Mouse (Mus musculus) spleen, embryonic (tissue): ENCODE results near the gene Unc13a.

Experiments
- CTCF ChIA-PET: fragments of 350-600 bp; sonication (Branson Sonifier 250); formaldehyde crosslinking; loops from one replicate; lab custom pipeline; 2022; lab: Charles Lee

Gene Unc13a

DNA sequence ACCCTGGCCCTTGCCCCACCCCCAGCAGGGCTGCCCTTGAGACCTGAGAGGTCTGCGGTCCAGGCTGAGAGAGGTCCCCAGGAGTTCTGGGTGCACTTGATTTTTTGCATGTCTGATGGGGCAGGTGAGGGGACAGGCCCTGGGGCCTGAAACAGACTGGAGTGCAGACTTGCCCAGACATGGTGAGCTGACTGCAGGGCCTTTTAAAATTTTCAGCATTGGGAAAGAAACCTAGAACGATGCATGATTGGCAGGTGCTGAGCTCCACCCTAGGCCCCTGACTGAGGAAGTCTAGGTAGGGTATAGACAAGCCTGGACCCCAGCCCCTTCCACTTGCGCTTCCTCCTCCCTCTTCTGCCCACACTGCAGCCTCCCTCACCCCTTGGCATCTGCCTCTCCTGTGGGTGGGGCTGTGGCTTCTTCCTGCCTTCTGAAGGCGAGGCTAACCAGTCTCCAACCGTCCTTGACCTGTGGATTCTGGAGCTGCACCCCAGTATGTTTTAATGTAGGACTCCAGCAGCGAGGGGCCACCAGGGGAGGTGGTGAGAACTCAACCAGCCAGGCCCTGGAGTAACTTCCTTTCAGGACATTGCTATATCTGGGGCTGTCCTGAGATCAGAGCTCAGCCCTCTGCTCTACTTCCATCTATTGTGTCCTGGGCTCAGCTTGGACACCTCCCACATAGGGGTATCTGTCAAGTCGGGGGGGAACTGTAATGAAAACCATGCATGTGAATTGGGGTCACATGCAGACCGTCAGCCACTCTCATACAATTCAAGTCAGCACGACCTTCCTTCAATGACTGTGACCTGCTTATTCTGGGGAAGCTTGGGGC is 44.1 kb downstream of the Unc13a start:
- CTCF ChIA-PET, result interaction anchor here (0.7 kb wide), 1 partner anchor 9 kb away, joined by 5 read pairs; no protein-coding TSS in a partner anchor

DNA sequence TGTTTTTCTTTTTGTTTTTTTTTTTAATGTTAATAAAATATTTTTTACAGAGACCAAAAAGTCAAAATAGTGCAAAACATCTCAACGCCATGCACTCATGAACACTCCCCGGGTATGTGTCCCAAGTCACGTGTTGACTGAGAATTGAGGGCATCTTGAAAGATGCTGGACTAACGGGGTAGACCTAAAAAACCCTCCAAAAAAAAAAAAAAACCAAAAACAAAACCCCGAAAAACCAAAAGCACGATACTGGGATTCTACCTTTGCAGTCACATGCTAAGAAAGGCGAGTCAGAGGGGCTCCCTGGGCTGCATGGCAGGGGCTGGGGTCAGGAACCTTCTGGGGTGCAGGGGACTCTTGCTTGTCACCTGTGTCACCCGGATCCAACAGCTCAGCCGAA is 44.8 kb downstream of the Unc13a start:
- CTCF ChIA-PET, result interaction anchor here (0.7 kb wide), 3 partner anchors 9 to 282 kb away, joined by 3 to 14 read pairs (median 5); no protein-coding TSS in a partner anchor

DNA sequence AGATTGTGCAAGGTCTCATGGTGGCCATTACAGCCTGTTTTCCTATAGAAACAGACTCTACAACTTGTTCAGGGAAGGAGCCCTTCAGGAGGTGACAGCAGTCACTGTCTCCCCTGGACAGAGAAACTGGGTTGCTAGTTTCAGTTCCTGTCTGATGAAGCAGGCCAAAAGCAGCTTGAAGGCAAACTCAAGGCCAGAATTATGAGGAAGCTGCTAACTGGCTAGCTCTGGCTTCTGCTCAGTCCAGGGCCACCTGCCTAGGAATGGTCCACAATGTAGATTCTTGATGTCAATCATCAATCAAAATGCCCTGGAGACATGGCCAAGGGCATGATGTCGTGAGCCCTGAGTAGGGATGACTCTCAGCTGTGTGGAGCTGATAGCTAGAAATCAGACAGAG is 46.5 kb downstream of the Unc13a start:
- CTCF ChIA-PET, result no interaction called here

DNA sequence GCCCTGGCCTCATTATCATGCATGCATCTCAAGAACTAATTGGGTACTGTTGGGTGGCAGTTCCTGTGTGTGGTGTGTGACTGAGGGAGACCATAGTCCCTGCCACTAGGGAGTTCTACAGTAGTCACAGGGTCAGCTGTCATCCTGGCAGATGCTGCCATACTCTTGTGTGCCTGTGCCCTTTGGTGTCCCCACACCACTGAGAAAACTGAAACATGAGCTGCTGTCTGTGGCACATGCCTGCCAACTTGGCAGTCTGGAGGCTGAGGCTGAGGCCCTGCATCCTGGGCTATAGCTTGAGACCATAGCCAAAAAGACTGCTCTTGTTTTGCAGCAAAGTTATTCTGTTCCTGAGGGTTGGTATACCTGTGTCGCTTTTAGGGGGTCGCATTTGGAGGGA is 51.8 kb downstream of the Unc13a start:
- CTCF ChIA-PET, result no interaction called here

DNA sequence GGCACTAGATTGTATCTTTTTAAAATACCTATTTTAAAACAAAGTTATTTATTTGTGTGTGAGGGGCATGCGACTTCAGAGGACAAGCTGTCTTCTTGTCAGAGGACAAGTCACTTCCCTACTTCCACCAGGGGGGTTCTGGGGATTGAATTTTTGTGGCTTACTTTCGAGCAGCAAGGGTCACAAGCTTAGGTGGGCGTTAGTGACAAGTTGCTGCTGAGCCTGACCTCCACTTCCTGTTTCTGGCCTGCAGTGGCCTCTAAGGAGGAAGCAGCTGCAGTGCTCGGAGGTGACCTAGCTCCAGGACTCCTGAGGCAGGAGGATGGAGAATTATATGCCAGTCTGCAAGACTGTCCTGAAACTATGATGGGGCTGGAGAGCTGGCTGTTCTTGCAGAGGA is 58.1 kb downstream of the Unc13a start:
- CTCF ChIA-PET, result interaction anchor here (0.6 to 1.5 kb wide), 3 partner anchors 11 to 54 kb away, joined by 3 to 7 read pairs (median 3); no protein-coding TSS in a partner anchor

DNA sequence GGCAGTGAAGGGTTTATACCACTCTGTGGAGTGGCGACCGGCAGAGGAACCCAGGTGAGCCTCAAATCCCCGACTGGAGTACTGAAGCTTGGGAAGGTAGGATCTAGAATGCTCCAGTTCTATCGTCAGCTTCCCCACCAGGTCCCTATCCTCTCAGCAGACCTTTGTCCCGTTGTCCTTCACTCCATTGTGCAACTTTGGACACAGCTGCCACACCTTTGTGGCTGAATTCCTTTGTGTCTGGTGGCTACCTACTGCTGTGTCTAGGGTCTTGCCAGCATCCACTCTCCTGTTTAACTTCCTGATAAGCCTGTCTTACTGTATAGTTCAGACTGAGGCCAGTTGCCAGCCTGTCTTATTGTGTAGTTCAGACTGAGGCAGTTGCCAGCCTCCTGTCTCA is 59.4 kb downstream of the Unc13a start:
- CTCF ChIA-PET, result interaction anchor here (1.2 to 1.9 kb wide), 2 partner anchors 13 to 17 kb away, joined by 3 to 4 read pairs; no protein-coding TSS in a partner anchor

DNA sequence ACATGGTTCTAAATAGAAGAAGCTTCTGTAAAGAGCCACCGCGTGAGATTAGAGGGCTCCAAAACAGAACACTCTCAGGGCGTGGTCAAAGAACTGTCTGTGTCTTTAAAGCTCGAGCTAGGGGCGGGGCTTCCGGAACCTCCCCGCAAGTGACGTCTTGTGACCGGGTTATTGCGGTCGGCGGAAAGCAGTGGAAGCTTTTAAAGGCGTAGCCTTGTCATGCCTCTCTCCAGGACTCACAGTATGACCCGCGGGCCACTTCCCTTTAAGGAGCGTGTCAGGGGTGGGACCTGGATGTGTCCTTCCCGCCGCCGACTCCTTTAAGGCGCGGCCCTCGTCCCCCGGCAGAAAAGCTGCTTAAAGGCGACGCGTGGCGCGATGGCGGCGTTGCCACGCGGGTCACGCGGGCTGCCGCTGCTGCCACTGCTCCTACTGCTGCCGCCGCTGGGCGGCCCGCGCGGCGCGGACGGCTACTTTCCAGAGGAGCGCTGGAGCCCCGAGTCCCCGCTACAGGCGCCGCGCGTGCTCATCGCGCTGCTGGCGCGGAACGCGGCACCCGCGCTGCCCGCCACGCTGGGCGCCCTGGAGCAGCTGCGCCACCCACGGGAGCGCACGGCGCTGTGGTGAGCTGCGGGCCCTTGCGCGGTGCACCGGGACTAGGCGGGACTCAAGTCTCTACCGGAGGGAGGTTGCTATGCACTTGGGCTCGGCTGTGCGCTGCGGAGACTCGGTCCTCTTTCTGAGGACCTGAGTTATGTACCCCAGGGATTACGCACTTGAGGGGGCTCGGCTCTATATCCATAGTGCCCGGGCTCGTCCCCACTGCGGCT is 60.5 kb downstream of the Unc13a start, which contains the start of gene Colgalt1:
Gene Colgalt1, plus strand, starts transcription at position 177 of the 830 bp plus-strand sequence.
- CTCF ChIA-PET, result interaction anchor here (1.9 kb wide), 1 partner anchor 12 kb away, joined by 4 read pairs; no protein-coding TSS in a partner anchor

DNA sequence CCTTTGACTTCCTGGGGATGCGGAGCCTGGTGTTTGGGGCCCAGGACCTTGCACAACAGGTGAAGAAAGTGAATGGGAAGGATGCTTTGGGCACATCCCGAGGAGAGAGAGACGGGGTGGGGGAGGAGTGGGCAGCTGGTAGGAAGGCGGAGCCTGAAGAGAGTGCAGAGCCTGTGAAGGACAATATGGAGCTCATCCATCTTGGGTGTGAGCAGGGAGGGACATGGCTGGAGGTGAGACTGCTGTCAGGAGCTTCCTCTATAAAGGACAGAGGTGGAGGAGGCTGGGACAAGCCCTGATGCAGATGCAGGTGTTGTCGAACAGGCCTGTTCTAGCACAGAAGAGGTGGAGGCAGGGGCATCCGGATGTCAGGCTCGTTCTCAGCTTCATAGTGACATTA is 67.5 kb downstream of the Unc13a start:
- CTCF ChIA-PET, result interaction anchor here (0.6 kb wide), 1 partner anchor 325 kb away, joined by 4 read pairs; no protein-coding TSS in a partner anchor

DNA sequence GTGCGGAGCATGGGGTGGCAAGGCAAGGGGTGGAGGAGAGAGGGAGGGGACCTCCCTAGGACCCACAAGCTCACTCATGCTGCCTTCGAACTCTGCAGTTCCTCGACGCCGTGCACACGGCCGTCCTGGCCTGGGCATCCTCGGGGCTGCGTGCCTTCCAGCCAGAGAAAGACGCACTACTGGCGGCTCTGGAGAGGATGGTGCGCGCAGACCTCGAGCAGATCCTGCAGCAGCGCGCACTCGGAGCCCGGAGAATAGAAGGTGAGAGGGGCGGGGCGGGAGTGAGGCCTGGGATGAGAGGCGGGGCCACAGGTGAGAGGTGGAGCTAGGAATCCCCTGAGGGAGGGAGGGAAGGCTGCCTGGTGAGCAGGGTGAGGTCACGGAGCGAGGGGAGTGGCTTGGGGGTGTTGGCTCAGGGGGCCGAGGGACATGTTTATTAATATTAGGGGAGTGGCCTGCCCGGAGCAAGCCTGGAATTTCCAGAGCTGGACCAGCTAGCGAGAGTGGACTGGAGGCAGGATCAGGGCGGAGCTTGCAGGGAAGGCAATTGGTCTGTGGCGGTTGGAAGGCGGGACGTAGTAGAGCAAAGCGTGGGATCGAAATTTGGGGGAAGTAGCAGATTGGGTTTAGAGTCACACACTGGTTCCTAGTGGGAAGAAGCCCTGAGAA is 68.8 kb downstream of the Unc13a start:
- CTCF ChIA-PET, result interaction anchor here (0.6 to 0.8 kb wide), 2 partner anchors 10 to 758 kb away, joined by 3 to 4 read pairs; no protein-coding TSS in a partner anchor

DNA sequence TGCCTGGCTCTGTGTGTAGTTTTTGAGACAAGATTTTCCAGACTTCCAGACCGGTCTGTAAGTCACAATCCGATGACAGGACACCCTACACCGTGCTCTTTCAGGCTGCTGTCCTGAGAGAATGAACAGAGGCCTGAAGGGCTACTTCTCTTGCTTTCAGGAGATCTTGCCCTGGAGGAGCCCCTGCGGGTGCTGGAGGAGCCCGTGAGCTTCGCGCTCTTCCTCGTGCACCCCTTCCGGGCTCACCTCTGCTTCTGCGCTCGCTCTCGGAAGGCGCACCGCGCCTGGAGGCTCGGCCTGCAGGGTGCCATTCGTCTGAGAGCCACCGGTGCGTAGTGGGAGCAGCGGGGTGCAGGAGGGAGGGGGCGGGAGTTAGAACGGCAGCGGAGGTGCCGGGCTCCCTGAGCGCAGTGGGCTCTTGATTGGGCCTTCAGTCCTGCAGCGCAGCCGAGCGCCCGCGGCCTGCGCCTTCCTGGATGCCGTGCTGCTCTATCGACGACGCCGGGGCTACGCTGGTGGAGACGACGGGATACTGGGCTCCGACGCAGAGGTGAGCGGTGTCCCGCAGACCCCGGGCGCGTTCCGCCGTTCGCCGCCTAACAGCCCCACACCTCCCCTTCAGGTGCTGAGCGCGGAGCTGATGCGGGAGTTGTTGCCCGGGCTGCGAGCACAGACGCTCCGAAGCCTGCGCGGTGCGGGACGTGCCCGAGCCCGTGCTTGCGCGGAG is 69.5 kb downstream of the Unc13a start:
- CTCF ChIA-PET, result interaction anchor here (0.8 kb wide), 1 partner anchor 11 kb away, joined by 3 read pairs; no protein-coding TSS in a partner anchor

DNA sequence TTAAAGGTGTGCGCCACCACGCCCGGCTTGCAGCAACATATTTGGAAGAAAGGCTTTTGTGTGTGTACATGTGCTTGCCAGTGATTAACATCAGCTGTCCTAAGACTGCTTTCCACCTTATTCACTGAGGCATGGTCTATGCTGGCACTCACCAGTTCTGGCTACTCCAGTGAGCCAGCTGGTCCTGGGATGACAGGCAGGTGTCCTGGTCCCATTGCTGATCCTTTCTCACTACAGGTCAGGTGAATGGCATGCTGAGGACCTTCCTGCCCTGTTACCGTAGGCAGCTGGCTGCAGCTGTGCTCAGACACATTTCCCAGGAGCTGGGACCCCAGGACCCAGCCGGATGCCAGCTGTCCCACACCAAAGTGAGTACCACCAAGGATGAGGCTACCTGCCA is 72.7 kb downstream of the Unc13a start:
- CTCF ChIA-PET, result interaction anchor here (0.9 to 1.3 kb wide), 3 partner anchors 10 to 51 kb away, joined by 3 to 6 read pairs (median 4); no protein-coding TSS in a partner anchor

DNA sequence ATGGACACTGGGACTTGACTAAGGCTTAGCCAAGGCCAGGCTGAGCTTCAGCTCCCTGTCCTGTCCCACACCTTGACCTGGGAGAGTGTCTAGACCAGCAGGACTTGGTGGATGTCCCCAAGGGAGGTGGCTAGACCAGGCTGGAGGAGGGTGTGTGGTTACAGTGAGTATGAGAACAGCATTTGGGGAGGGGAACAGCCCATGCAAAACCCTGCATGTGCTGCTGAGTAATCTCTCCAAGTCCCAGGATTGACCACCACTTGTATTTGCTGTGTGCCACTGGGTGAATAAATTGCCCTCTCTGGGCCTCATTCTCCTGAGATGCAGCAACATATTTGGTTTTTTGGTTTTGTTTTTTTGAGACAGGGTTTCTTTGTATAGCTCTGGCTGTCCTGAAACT is 73.2 kb downstream of the Unc13a start:
- CTCF ChIA-PET, result interaction anchor here (0.9 to 1.3 kb wide), 3 partner anchors 10 to 50 kb away, joined by 3 to 6 read pairs (median 4); no protein-coding TSS in a partner anchor

DNA sequence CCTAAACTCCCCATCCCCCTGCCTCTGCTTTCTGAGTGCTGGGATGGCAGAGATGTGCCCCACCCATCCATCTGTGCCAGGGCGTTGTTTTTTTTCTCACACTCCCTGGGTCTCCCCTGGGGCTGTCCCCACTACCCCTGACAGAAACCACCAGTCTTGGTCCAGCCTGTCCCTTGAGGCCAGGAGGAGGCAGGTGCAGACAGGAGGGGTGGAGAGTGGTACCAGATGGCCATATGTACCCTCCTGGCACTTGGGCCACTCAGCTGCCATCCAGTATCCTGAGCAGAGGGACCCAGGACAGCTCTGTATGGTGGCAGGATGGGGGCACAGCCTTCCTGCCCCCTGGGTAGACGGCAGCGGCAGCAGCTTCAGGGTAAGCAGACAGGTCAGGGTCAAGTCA is 74.1 kb downstream of the Unc13a start, which contains the start of gene Fam129c:
Gene Fam129c, plus strand, starts transcription at position 198 of the 400 bp plus-strand sequence.
- CTCF ChIA-PET, result interaction anchor here (0.7 kb wide), 1 partner anchor 80 kb away, joined by 3 read pairs; no protein-coding TSS in a partner anchor

DNA sequence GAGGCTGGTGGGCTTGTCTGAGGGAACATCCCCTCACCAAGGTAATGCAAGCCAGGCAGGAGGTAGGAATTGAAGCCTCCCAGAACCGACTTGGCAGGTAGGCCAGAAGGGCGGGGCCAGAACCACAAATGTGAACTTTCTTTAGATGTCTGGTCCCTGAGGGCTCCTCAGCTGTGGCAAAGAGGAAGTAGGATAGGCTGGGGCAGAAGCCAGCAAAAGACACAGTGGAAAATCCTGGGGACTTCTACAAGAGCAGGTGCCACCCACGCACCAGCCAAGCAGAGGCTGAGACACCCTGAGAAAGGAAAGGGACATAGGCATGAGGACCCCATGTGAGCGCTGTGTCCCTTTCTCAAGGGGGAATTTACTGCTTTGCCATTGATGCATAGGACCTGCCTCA is 74.8 kb downstream of the Unc13a start:
- CTCF ChIA-PET, result interaction anchor here (0.8 kb wide), 1 partner anchor 74 kb away, joined by 3 read pairs; no protein-coding TSS in a partner anchor

DNA sequence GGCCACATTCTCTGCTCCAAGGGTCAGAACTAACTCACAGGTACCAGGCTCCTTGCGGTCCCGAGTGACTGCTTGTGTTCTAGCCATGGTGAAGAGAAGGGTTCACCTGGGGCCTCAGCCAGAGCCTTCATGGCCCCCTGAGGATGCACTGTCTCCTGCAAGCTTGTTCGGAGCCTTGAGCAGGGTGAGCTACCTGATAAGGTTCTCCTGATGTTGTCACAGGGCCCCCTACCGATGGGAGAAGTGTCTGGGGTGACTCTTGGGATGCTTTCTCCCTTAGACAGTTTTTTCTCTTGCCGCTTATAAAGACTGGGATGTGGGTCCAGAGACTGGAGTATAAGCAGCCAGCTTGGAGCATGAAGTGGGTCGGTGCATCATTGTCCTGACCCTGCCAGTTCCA is 75.2 kb downstream of the Unc13a start:
- CTCF ChIA-PET, result interaction anchor here (0.8 to 1.3 kb wide), 3 partner anchors 18 to 74 kb away, joined by 3 to 7 read pairs (median 3); no protein-coding TSS in a partner anchor

DNA sequence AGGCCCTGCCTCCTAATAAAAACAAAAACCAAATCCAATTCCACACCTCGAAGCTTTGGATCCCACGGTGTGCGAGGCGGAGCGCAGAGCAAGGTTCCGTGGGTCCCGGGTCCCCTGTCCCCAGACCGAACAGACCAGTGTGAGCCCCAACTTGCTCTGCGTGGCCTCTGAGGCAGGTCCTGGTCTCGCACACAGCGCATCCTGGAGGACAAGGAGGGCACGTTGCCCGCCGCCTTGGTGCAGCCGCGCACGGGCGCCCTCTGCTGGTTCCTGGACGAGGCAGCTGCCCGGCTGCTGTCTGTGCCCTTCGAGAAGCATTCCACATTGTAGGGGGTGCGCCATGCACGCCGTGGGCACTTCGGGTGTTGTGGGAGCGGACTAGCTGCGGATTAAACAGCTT is 75.7 kb downstream of the Unc13a start:
- CTCF ChIA-PET, result interaction anchor here (1.1 to 1.3 kb wide), 2 partner anchors 18 to 65 kb away, joined by 3 to 7 read pairs; no protein-coding TSS in a partner anchor

DNA sequence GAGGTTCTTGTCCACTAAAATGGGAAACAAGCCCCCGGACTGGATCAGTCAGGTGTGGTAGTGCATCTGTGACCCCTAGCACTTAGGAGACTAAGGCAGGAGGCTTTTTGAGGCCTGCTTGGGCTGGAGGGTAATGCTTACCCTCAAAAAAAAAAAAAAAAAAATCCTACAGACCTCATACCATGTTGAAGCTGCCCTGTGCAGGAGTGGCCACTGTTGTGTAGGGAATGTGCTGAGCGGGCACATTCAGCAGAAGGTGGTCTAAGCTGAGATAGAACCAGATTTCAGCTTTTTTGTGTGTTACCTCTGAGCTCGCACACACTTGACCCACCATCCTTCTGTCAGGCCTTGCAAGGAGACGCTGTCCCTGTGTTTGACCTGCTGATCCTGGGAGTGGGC is 77.2 kb downstream of the Unc13a start:
- CTCF ChIA-PET, result interaction anchor here (0.7 to 1.2 kb wide), 2 partner anchors 65 to 692 kb away, joined by 4 to 5 read pairs; no protein-coding TSS in a partner anchor

DNA sequence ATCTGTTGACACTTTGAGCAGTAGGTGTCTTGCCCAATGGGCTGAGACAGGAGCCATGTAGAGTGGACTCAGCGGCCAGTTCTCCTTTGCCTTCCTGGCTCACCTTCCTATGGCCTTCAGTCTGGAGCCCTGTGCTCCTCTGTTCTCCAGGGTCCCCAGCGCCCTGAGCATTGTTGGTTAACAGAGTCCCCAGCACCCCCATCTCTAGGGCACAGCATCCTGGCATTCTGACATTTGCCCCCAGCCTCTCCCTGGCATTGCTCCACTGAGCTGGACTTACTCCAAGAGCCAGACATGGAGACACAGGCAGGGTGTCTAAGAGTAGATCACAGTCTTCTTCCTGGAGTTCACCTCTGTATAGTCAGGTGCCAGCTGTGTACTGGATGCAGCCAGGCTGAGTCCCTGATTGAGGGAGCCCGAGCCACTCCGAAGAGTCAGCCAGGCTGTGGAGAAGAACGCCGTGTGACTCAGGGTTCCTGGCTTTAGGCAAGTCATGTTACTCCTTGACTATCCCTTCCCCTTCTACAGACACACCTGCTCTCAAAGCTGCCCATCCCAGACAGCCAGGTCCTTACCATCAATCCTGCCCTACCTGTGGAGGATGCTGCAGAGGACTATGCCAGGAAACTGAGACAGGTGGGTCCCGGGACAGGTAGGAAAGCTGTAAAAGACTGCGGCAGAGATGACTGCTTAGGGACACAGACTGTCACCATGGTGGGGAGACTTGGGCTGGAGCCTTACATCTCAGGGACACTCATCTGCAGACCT is 77.8 kb downstream of the Unc13a start:
- CTCF ChIA-PET, result interaction anchor here (0.7 to 0.8 kb wide), 2 partner anchors 32 to 66 kb away, joined by 3 to 5 read pairs; no protein-coding TSS in a partner anchor
